ENCODE assay signal across 16 mouse cellular contexts in genomic region chr13:30747068-30747467, GRCm38 (mm10). TPM values are rescaled to one million over a fixed set of nuclear protein-coding genes. Genes with fewer than 3 reads are reported as not detected.
"Had no signal": no experiment of that assay in that cellular context is flagged by ENCODE, and none has a peak within 500 bp of the region (broad histone marks: within the 10 kb centered on the region; RNA-seq: fewer than 3 reads in every experiment).

No protein-coding gene starts in this region.

- DNase-seq: retina, postnatal 1 day; right cerebral cortex, adult 18-20 months; right cerebral cortex, postnatal 14 days; right cerebral cortex, postnatal 4 days; spleen, adult 18-20 months; thymus, adult 18-20 months; thymus, adult 2 months; thymus, postnatal 14 days; thymus, postnatal 25 days; thymus, postnatal 36 days had no signal

- H3K4me2 ChIP-seq: neural tube, embryonic 12.5 days; neural tube, embryonic 13.5 days; neural tube, embryonic 15.5 days; stomach, embryonic 15.5 days had no signal

- H3K9me3 ChIP-seq: neural tube, embryonic 12.5 days; neural tube, embryonic 13.5 days; neural tube, embryonic 15.5 days; stomach, embryonic 15.5 days had no signal

- H3K9ac ChIP-seq: neural tube, embryonic 12.5 days; neural tube, embryonic 13.5 days; neural tube, embryonic 15.5 days; stomach, embryonic 15.5 days had no signal

- H3K36me3 ChIP-seq: neural tube, embryonic 12.5 days; neural tube, embryonic 13.5 days; neural tube, embryonic 15.5 days; stomach, embryonic 15.5 days had no signal

- H3K4me3 ChIP-seq: neural tube, embryonic 12.5 days; neural tube, embryonic 13.5 days; neural tube, embryonic 15.5 days; stomach, embryonic 15.5 days had no signal

- H3K27ac ChIP-seq: neural tube, embryonic 12.5 days; neural tube, embryonic 13.5 days; neural tube, embryonic 15.5 days; stomach, embryonic 15.5 days; stomach, postnatal 0 days had no signal

RNA-seq across cellular contexts. Expression of gene Irf4, which starts 2.0 kb away (rescaled TPM):
- polyA plus RNA-seq: neural tube, embryonic 14.5 days had no signal
